Mouse (Mus musculus) midbrain, embryonic 14.5 days (tissue): ENCODE results near the gene Polr3b. TPM values are rescaled to one million over a fixed set of nuclear protein-coding genes. Genes with fewer than 3 reads are reported as not detected.

Experiments
- ATAC-seq: fragments of 200-750 bp; cut with Nextera tagmentation; 2 replicates; pipeline ENCODE4 v1.8.0; 2017; ENCODE audit warnings: moderate number of reproducible peaks, moderate library complexity; ENCODE audit not compliant: low FRiP score, low TSS enrichment
- DNase-seq: peaks from one replicate; pipeline ENCODE4 v3.0.0-alpha.2; 2015
- H3K27ac ChIP-seq: fragments of 300-500 bp; sonication (generic); replicated peaks from 2 replicates; pipeline ENCODE4 v1.5.1; 2014; ENCODE audit warnings: mild to moderate bottlenecking, low read depth, low read length, moderate library complexity
- H3K27me3 ChIP-seq: fragments of 300-500 bp; sonication (generic); 2 replicates; pipeline ENCODE4 v1.6.1; 2014; ENCODE audit warnings: low read length, control low read depth, mixed read lengths; ENCODE audit not compliant: control insufficient read depth, insufficient read depth
- H3K36me3 ChIP-seq: fragments of 300-500 bp; sonication (generic); 2 replicates; pipeline ENCODE4 v1.6.1; 2014; ENCODE audit warnings: low read length, control low read depth; ENCODE audit not compliant: control insufficient read depth, insufficient read depth
- H3K4me1 ChIP-seq: fragments of 300-500 bp; sonication (generic); 2 replicates; pipeline ENCODE4 v1.6.1; 2014; ENCODE audit warnings: mild to moderate bottlenecking, antibody characterized with exemption, low read length, control low read depth; ENCODE audit not compliant: control insufficient read depth, insufficient read depth
- H3K4me2 ChIP-seq: fragments of 300-500 bp; sonication (generic); 2 replicates; pipeline ENCODE4 v1.6.1; 2014; ENCODE audit warnings: mild to moderate bottlenecking, low read length, moderate library complexity
- H3K4me3 ChIP-seq: fragments of 300-500 bp; sonication (generic); replicated peaks from 2 replicates; pipeline ENCODE4 v1.5.1; 2014; ENCODE audit warnings: low read depth, low read length
- H3K9ac ChIP-seq: fragments of 300-500 bp; sonication (generic); replicated peaks from 2 replicates; pipeline ENCODE4 v1.6.1; 2014; ENCODE audit warnings: mild to moderate bottlenecking, low read length, moderate library complexity
- H3K9me3 ChIP-seq: fragments of 300-500 bp; sonication (generic); 2 replicates; pipeline ENCODE4 v1.6.1; 2016; ENCODE audit warnings: low read length, control low read depth, mixed read lengths; ENCODE audit not compliant: control insufficient read depth
- WGBS: fragments of 180-500 bp; shearing (Covaris S2); extraction: QIAGEN DNeasy Blood & Tissue Kit; methylation state at CpG from one replicate; pipeline ENCODE4 v1.1.7; 2014; 5-methylcytosine and 5-hydroxymethylcytosine counted together
- polyA plus RNA-seq: library from polyadenylated mRNA; unstranded; fragments of >200 nt; fragmentation: Nextera tagmentation; extraction: Ambion mirVana; gene quantifications from 2 replicates; pipeline ENCODE4 v1.2.1, GENCODE M21; 2014

Polr3b gene
- polyA plus RNA-seq, 1 experiment from 2014 or later, result 17.7 TPM

DNA sequence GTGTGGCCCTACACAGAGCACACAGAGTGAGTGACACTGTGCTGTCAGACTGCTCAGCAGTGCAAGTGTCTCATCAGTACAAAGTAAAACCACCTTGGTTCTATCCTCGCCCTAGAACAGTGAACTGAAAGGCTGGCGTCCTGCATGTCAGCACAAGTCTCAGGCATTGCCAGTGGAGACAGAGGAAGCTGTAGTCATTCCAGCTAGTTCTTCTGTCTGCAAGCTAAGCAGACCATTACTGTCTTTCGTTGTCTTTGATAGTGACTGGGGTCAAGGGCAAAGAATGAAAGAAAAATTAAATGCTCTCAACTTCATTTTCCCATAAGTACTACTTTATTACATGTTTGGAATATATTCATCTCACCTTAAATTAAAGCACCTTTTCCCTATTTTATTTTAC is 67.8 kb downstream of the Polr3b start:
- no peak for DNase-seq
- no peak overlapping the region for H3K4me3 ChIP-seq

GRCm38 (mm10) chr10:84690818-84691217 is 68.7 kb downstream of the Polr3b start:
- 67% methylated on average over 4 of the region's 4 CpGs for WGBS
- no peak for ATAC-seq
- Histone ChIP-seq H3K4me1 (peaks cover 15% of the 10 kb centered on the region; the same call in 1 of the 2 replicates), H3K4me3 (no peak overlapping the region), H3K9me3 (no peaks in the 10 kb centered on the region), H3K27ac (no peak overlapping the region), H3K36me3 (no peaks in the 10 kb centered on the region), H3K9ac (no peak overlapping the region), H3K4me2 (no peak overlapping the region), H3K27me3 (no peaks in the 10 kb centered on the region)
- no peak for DNase-seq

More for the DNA sequence above, 67.8 kb downstream of the Polr3b start:
- ATAC-seq, result no peak
- no peak overlapping the region for H3K27ac ChIP-seq
- H3K9ac ChIP-seq, result no peak overlapping the region
- H3K4me2 ChIP-seq, result no peak overlapping the region
- peaks cover 25% of the 10 kb centered on the region for H3K4me1 ChIP-seq
- no peaks in the 10 kb centered on the region for H3K36me3 ChIP-seq
- H3K9me3 ChIP-seq, result no peaks in the 10 kb centered on the region
- H3K27me3 ChIP-seq, result no peaks in the 10 kb centered on the region
- WGBS, result 51% methylated on average over 3 of the region's 3 CpGs

- Histone ChIP-seq H3K27ac (no peak overlapping the region), H3K36me3 (0 out of 2 replicates have a peak, but pooled peaks cover 1% of the 10 kb centered on the region), H3K9ac (no peak overlapping the region), H3K9me3 (no peaks in the 10 kb centered on the region), H3K4me3 (no peak overlapping the region), H3K27me3 (no peaks in the 10 kb centered on the region), H3K4me1 (0 out of 2 replicates have a peak, but pooled peaks cover 7% of the 10 kb centered on the region), H3K4me2 (no peak overlapping the region)
- ATAC-seq (no peak), DNase-seq (no peak)
- 56% methylated on average over 3 of the region's 3 CpGs for WGBS
Measured at GRCm38 (mm10) chr10:84691692-84692091, 69.6 kb downstream of the Polr3b start.

DNA sequence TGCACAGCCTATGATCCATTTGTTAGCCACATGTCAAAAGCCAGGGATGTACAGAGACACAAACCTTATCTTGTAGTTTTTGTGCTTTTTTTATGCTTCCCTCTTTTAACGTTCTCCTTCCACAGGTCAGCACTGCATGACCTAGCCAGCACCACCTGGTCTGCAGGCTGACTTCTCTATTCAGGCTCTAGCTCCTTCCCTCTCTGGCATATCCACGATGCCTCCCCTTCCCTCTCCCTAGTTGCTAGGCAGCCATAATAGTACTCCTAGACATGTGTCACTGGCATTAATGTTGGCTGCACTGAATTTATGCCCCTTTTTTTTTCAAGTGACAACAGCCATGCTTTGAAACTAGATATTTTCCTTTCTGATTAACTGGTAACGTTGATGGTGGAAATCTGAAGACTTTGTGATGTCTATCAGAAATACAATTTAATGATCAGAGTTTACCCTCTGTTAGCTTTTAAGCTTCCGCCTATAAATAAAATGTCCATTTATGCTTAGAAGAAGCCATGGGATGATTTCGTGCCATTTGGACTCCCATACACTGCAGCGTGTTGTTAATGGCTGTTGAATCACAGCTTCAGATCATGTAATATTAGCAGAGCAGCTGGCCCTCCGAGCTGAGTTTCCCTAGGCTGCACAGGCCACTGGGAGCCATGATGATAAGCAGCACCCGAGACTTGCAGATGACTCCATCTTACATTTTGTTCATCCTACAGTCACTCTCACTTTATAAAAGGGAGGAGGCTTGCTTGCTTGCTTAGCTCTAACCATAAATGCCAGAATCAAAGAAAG is 71.9 kb downstream of the Polr3b start:
- Histone ChIP-seq H3K9me3 (no peaks in the 10 kb centered on the region), H3K36me3 (peaks cover 20% of the 10 kb centered on the region), H3K4me1 (0 out of 2 replicates have a peak, but pooled peaks cover 5% of the 10 kb centered on the region), H3K9ac (no peak overlapping the region), H3K27ac (no peak overlapping the region), H3K4me2 (no peak overlapping the region), H3K4me3 (no peak overlapping the region), H3K27me3 (no peaks in the 10 kb centered on the region)
- 49% methylated on average over 8 of the region's 8 CpGs for WGBS
- ATAC-seq, result no peak
- DNase-seq, result peak; percentile 36

- DNase-seq (no peak), ATAC-seq (no peak)
- no peak overlapping the region for H3K4me2 ChIP-seq
- H3K9ac ChIP-seq, result no peak overlapping the region
- WGBS, result 84% methylated on average over 13 of the region's 13 CpGs
- H3K27me3 ChIP-seq, result no peaks in the 10 kb centered on the region
- H3K36me3 ChIP-seq, result peaks cover 43% of the 10 kb centered on the region
- H3K4me3 ChIP-seq, result no peak overlapping the region
- H3K4me1 ChIP-seq, result 0 out of 2 replicates have a peak, but pooled peaks cover 1% of the 10 kb centered on the region
- H3K9me3 ChIP-seq, result no peaks in the 10 kb centered on the region
- H3K27ac ChIP-seq, result no peak overlapping the region
Measured at GRCm38 (mm10) chr10:84700236-84700987, 78.3 kb downstream of the Polr3b start.

- H3K9me3 ChIP-seq, result no peaks in the 10 kb centered on the region
- H3K4me2 ChIP-seq, result no peak overlapping the region
- DNase-seq, result no peak
- H3K27ac ChIP-seq, result no peak overlapping the region
- H3K9ac ChIP-seq, result no peak overlapping the region
- WGBS, result 91% methylated on average over 8 of the region's 8 CpGs
- H3K4me1 ChIP-seq, result peaks cover 8% of the 10 kb centered on the region
- H3K36me3 ChIP-seq, result peaks cover 43% of the 10 kb centered on the region
- no peak overlapping the region for H3K4me3 ChIP-seq
- no peak for ATAC-seq
- no peaks in the 10 kb centered on the region for H3K27me3 ChIP-seq
Measured at GRCm38 (mm10) chr10:84701110-84701509, 79.0 kb downstream of the Polr3b start.

GRCm38 (mm10) chr10:84702115-84702514 is 80.0 kb downstream of the Polr3b start:
- H3K9me3 ChIP-seq, result no peaks in the 10 kb centered on the region
- no peaks in the 10 kb centered on the region for H3K27me3 ChIP-seq
- H3K4me1 ChIP-seq, result peaks cover 16% of the 10 kb centered on the region
- WGBS, result 93% methylated on average over 1 of the region's 1 CpGs
- no peak for ATAC-seq
- H3K36me3 ChIP-seq, result peaks cover 39% of the 10 kb centered on the region
- no peak overlapping the region for H3K4me2 ChIP-seq
- H3K4me3 ChIP-seq, result no peak overlapping the region
- no peak for DNase-seq
- H3K27ac ChIP-seq, result no peak overlapping the region
- no peak overlapping the region for H3K9ac ChIP-seq

GRCm38 (mm10) chr10:84704594-84704993 is 82.5 kb downstream of the Polr3b start:
- 93% methylated on average over 1 of the region's 1 CpGs for WGBS
- Histone ChIP-seq H3K4me3 (no peak overlapping the region), H3K27ac (no peak overlapping the region), H3K9me3 (no peaks in the 10 kb centered on the region), H3K4me1 (peaks cover 35% of the 10 kb centered on the region), H3K27me3 (0 out of 2 replicates have a peak, but pooled peaks cover 5% of the 10 kb centered on the region), H3K36me3 (peaks cover 20% of the 10 kb centered on the region), H3K9ac (no peak overlapping the region), H3K4me2 (no peak overlapping the region)
- ATAC-seq (no peak), DNase-seq (no peak)
